Mouse (Mus musculus) C2C12 (cell line): ENCODE data around the gene Ptp4a2.

Experiments
- CTCF ChIP-seq: IDR thresholded peaks from one replicate; pipeline ENCODE4 v1.5.1; 2011; ENCODE audit not compliant: control insufficient read depth, insufficient read depth, insufficient read length
- MYOD1 ChIP-seq: IDR thresholded peaks from one replicate; pipeline ENCODE4 v1.6.1; 2011; ENCODE audit warnings: low read depth; ENCODE audit not compliant: control insufficient read depth, insufficient read length
- USF1 ChIP-seq: IDR thresholded peaks from one replicate; pipeline ENCODE4 v1.6.1; 2011; ENCODE audit warnings: low read depth, mild to moderate bottlenecking, control low read depth, moderate library complexity

- TF ChIP-seq USF1 (no peak), CTCF (no peak), MYOD1 (no peak)
Measured at GRCm38 (mm10) chr4:129810798-129811604, at the start of gene Ptp4a2.
